Mouse (Mus musculus) E14TG2a.4 (cell line): ENCODE measurements at regions not wholly inside any gene's neighbourhood (a gene's known extent, or its start where the extent isn't known, plus 50 kb on each side); places are given as distances from the start of the nearest gene placed in this dataset.

Experiments used
- H3K27me3 ChIP-seq: 2 replicates; pipeline ENCODE4 v1.6.1; 2014; ENCODE audit warnings: low read length, control low read depth; ENCODE audit not compliant: insufficient read depth
- H3K36me3 ChIP-seq: 2 replicates; pipeline ENCODE4 v1.6.1; 2014; ENCODE audit warnings: low read length, control low read depth; ENCODE audit not compliant: insufficient read depth
- H3K4me1 ChIP-seq: replicated peaks from 2 replicates; pipeline ENCODE4 v1.6.1; 2014; ENCODE audit warnings: low read depth, low read length, control low read depth
- H3K4me3 ChIP-seq: replicated peaks from 2 replicates; pipeline ENCODE4 v1.5.1; 2014; ENCODE audit warnings: mild to moderate bottlenecking, low read length
- H3K9me3 ChIP-seq: 2 replicates; pipeline ENCODE4 v1.6.1; 2014; ENCODE audit warnings: low read length, control low read depth
- CTCF ChIP-seq: conservative IDR thresholded peaks from 2 replicates; pipeline ENCODE4 v1.5.1; 2014; ENCODE audit warnings: low read length
- NANOG ChIP-seq: IDR thresholded peaks from 2 replicates; pipeline ENCODE4 v1.6.1; 2014; ENCODE audit warnings: borderline replicate concordance, low read length, mixed read lengths
- POU5F1 ChIP-seq: IDR thresholded peaks from 2 replicates; pipeline ENCODE4 v1.6.1; 2014; ENCODE audit warnings: low read length, borderline replicate concordance

DNA sequence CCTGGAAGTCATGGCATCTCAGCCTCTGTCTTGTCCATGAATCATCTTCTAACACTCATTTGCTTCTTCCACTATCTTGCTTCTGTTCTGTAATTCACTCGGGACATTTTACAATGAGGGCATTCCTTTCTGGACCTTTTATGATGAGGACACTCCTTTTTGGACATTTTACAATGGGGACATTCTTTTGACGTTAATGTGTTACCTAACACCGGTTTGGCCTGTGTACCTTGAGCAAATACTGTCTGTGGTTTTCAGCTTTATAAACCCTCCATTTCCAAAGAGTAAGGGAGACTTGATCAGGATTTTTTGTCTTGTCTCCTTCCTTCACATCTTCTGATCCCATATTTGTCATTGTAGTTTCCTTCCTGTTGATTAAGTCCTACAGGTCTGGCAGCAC is 1262.3 kb upstream of the Cdh8 start:
- TF ChIP-seq NANOG, result no peak
- no peak for TF ChIP-seq POU5F1
- TF ChIP-seq CTCF, result no peak
- no peaks in the 10 kb centered on the region for H3K36me3 ChIP-seq
- no peaks in the 10 kb centered on the region for H3K27me3 ChIP-seq
- H3K4me1 ChIP-seq, result no peaks in the 10 kb centered on the region
- H3K9me3 ChIP-seq, result no peaks in the 10 kb centered on the region
- no peak overlapping the region for H3K4me3 ChIP-seq
